Mouse (Mus musculus): ENCODE measurements around the gene Vps8.
"Not testable (repeated sequence)": the region's sequence is repeated elsewhere in the genome, so short reads cannot be mapped to it uniquely, and the experiment has no call there.

Gene Vps8

GRCm38 (mm10) chr16:21671878-21672277 lies 249.0 kb downstream of the Vps8 start:
- DNase-seq (ENCODE audit: low read depth) = no peak

- not testable (repeated sequence) for DNase-seq (ENCODE audit: low read depth)
These were observed 250.1 kb downstream of the Vps8 start for GRCm38 (mm10) chr16:21673046-21673445.

- not testable (repeated sequence) for DNase-seq (ENCODE audit: low read depth)
These were observed 250.7 kb downstream of the Vps8 start for GRCm38 (mm10) chr16:21673651-21674050.

GRCm38 (mm10) chr16:21676791-21677190 lies 253.9 kb downstream of the Vps8 start:
- DNase-seq (ENCODE audit: low read depth) = no peak

GRCm38 (mm10) chr16:21687406-21687805 lies 264.5 kb downstream of the Vps8 start:
- DNase-seq (ENCODE audit: low read depth) = peak; percentile 54

GRCm38 (mm10) chr16:21689141-21689540 lies 266.2 kb downstream of the Vps8 start:
- DNase-seq (ENCODE audit: low read depth) = no peak

GRCm38 (mm10) chr16:21690216-21690755 lies 267.4 kb downstream of the Vps8 start:
- DNase-seq (ENCODE audit: low read depth) = no peak

GRCm38 (mm10) chr16:21693981-21694462 lies 271.1 kb downstream of the Vps8 start:
- DNase-seq (ENCODE audit: low read depth) = peak; percentile 61

Data from NIH3T3 (cell line).